Mouse (Mus musculus): Measurements from ENCODE around the gene Bin2.
A peak's percentile ranks its signal among the peaks of the same experiment; 100 is the strongest.

Gene Bin2

DNA sequence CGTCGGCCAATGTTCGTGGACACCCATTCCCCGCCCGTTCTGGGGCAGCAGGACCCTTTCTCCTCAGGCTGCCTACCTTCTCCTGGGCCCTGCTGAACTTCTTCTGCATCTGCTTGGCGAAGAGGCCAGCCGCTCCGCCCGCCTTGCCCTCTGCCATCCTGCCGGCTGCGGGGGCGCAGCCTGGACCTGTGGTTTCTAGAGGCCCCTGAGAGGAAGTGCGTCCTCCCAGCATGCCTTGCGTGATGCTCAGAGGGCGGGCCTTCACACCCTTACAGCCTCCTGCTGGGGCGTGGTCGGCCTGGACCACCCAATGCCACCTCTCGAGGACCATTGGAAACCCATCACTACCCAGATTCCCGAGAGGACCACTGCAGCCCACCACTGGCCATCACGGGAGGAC, at the start of gene Bin2:
TSS of gene Bin2 (minus strand) at position 217 of the 400 bp plus-strand sequence.
- DNase-seq (ENCODE audit: low spot score in 2 of 2) = peak; percentile 88 to 89

DNA sequence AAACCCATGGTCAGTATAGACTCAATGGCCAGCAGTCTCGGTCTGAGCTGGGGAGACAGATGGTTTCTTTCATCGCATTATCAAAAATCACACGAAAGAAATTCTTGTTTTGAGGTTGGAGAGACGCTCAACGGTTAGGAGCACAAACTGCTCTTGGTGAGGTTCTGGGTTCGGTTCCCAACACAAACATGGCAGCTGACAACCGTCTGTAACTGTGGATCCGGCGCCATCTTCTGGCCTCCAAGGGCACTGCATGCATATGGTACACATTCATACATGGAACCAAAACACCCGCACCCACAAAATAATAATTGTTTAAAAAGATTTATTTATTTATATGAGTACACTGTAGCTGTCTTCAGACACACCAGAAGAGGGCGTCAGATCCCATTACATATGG, 49.2 kb upstream of the Bin2 start:
- DNase-seq (ENCODE audit: low spot score in 2 of 2) = peak in 1 of 2 experiments; percentile 51

DNA sequence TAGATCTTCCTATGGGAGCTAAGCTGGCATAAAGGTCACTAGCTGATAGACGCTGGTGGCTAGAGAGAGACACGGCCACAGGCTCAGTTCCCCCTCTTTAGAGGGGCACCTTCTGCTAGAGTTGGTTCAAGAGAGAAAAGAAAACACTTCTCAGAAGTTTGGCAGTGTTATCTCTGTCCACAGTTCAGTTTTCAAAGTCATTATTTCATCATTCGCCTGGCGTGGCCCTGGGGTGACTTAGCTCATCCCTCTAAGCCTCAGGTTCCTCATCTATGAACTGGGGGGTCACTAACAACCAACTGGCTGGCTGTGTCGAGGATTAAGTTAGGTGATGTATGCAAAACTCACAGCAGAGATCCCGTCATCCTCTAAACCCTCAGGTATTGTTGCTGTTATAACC, 48.6 kb upstream of the Bin2 start:
- DNase-seq (ENCODE audit: low spot score in 2 of 2) = no peak

DNA sequence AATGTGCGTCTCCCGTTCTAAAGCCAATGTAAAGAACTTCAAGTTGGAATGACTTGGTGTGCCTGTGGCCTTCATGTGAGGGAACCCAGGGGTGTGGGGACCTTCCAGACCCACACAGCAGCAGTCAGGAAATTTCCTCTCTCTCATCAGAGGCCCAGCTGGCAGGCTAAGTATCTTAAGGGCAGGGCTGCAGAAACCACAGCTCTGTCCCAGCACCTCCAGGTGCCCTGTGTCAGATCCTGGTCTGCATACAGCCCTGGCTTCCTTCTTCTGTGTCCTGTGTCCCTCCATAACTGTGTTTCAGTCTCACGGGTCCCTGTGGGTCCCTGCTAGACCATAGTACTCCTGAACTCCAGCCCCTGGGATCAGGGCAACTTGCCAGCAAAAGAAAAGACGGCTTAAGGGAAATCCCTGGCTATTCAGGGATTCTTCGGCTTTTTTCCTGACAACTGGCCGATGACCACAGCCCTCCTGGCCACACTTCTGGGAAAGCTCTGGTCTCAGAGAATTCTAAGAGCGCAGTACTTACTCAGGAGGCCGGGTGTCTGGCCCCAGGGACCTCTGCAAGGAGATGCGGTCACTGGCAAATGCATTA, 46.1 kb upstream of the Bin2 start:
- DNase-seq (ENCODE audit: low spot score in 2 of 2) = no peak

DNA sequence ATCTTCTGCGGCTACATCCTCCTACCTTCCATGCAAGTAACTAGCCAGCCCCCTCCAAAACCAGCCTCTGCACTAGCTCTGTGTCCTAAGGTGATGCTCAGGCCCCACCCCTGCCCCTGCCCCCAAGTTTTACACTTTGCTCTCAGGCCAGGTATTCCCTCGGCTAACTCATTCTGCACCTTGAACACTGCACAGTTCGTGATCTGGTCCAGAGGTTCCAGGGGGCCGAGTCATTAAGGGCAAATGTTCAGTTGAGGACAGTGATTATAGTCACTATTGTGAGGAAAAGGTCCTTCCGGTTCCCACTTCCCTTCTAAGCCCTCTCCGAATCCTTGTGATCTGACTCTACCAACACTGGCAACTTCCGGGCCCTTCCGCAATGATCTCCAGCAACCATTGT, 45.1 kb upstream of the Bin2 start:
- no peak for DNase-seq (ENCODE audit: low spot score in 2 of 2)

DNA sequence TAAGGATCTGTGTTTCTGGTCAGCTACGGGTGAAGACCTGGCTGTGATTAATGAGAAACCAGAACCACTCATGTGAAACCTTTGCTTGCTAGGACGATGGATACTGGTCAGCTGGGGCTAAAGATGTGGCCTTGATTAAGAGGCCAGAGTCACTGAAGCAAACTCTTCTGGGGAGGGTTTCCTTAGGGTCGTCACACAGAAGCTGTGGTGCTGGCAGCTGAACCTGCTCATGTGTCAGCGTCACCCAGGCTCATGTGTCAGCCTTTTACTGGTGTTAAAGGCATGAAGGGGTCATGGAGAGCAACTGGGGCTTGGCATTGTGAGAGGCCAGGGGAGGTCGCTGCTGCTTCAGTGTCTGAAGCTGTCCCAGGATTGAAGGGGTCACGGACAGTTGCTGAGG, 41.5 kb upstream of the Bin2 start:
- DNase-seq (ENCODE audit: low spot score in 2 of 2) = no peak

DNA sequence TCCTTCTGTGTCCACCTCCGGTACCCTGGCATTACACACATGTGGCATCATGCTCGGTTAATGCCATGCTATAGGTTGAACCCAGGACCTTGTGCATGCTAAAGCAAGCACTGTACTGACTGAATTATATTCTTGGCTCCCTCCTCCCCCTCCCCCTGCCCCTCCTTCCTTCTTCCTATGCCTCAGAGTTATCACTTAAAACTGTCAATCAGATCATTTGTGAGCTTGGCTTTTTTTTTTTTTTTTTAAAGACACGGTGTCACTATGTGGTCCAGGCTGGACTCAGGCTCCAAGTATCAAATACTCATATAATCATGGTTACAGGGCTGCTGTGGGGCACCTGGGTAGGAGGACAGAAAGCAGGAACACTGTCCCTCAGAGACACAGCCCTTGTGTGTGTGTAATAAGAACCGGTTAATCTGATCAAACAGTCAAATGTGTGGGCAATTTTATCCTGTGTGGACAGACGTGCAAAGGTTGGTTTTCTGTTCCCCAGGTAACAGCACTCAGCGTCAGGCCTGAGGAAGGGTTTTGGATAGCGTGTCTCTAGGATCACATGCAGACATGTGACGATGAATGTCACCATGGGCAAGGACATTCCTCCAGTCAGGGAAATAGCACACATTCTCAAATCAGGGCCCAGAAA, 39.2 kb upstream of the Bin2 start:
- no peak for DNase-seq (ENCODE audit: low spot score in 2 of 2)

DNA sequence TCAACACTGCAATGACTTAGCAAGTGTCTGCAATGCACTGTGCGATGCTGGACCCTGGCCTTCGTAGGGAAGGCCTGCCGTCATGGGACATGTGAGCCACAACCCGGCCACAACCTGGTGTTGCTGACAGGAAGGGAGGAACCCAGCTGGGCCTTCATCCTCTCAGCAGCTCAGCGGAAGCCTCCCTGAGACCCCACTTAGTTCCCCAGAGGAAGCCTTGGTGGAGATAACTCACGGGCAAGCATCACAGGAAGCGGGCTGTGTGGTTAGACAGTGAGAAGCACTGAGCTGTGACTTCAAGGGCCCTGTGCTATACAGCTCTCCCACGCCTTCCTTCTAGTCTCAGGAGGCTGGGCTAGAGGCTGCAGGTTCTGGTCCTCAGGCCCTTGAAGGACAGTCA, 36.9 kb upstream of the Bin2 start:
- peak; percentile 91 to 94 for DNase-seq (ENCODE audit: low spot score in 2 of 2)

DNA sequence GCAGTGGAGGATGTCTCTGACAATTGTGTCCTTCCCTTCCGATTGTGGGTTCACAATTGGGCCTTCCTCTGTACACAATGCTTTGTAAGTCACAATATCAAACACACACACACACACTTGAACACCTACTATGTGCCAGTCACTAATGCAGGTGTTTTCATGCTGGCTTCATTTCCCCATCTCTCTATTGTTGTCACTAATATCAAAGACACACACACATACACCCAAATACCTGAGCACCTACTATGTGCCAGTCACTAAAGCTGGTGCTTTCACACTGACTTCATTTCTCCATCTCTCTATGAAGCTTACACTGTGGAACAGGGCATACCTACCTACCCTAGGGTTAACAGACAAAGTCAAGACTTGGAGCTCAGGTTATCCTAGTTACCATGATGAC, 36.0 kb upstream of the Bin2 start:
- DNase-seq (ENCODE audit: low spot score in 2 of 2) = no peak

DNA sequence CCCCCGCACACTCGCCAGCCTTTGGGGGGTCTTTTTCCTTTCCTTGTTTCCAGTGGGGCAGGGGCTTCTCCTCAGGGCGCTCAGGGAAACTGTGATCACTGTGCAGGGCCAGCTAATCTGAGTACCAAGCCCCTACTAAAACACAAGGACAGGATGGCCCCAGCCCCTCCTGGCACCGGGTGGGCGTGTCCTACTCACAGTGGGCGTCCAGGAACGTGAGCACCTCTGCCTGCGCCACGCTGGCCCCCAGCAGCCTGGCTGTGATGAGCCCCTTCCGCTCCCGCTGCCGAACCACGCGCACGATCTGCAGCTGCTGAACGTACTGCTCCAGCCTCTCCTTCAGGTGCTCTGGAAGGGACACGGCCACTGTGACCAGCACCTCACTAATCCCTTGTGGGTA, 34.6 kb upstream of the Bin2 start:
- no peak for DNase-seq (ENCODE audit: low spot score in 2 of 2)

DNA sequence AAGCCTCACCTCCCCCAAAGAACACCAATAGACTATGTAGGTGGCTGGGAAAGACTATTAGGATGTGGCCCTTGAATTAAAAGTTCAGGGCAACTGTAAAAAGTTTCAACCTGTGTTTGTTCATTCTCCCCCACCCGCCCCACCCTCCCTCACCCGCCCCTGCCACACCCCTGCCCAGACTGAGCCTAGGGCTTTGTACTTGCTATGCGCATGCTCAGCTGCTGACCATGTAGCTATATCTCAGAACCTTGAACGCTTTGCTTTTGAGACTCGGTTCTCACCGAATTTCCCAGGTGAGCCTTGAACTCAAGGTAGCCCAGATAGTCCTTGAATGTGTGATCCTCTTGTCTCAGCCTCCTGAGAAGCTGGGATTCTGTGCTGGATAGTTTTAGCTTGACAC, 32.5 kb upstream of the Bin2 start:
- no peak for DNase-seq (ENCODE audit: low spot score in 2 of 2)

DNA sequence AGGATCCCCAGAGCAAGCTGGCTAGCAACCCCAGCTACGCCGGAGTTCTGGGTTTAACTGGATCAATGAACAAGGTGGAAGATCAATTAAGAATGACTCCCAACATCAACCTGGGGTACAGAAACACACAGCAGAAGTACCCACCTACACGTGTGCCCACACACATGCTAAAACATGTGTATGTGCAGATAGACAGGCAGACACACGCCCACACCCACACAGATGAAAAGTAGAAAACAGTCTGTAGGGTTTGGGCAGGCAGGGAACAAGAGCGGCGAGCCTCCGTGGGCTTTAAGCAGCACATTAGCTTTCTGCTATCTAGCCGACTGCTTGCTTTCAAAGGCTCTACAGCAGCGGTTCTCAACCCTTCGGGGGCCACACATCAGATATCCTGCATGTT, 31.8 kb upstream of the Bin2 start:
- no peak for DNase-seq (ENCODE audit: low spot score in 2 of 2)

DNA sequence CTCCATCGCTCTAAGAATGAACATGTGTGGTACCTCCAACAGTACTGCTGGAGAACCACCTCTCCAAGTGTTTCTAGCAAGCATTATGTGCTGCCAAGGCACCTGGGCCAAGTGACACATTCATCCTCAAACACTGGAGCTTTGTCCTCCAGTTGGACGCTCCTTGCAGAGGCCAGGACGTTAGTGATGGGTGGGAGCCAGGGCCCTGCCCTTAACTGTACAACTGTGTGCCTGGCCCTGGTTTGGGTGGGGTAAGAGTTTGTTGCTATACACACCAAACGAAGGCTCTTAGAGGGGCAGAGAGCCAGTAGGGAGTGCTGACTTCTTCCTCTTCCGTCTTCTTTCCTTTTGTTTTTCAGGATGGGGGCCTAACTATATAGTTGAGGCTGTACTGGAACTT, 31.1 kb upstream of the Bin2 start:
- no peak for DNase-seq (ENCODE audit: low spot score in 2 of 2)

DNA sequence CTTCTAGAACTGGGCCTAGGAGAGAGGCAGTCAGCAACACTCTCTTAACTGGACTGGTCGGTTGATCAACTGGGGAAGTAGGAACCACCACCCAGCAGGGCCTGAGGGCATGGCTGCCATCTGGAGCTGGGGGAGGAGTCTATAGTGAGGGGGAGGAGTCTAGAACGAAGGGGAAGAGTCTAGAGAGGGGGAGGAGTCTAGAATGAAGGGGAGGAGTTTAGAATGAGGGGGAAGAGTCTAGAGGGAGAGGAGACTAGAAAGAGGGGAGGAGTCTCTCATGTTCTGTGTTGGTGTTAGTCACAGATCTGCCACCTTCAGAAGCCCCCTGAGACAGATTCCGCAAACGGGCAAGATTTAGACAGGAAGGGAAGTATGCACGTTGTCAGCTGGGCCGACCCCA, 30.0 kb upstream of the Bin2 start:
- peak in 1 of 2 experiments; percentile 30 for DNase-seq (ENCODE audit: low spot score in 2 of 2)

DNA sequence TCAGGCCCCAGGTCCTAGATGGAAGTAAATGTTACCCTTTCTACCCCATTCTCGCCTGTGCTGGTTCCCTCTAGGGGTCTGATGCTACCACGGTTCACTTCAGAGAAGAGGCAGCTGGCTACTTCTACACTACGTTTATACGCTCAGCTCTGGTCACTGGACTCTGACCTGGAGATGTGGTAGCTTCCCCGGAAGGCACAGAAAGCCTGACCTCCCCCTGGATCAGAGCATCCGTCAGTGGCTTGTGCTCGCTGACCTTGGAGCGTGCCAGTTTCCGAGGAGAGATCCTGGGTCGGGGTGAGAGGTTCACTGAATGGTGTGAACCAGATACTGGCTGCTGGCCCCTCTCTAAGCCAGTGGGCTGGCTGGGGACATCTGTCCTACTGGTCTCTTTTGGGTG, 28.7 kb upstream of the Bin2 start:
- DNase-seq (ENCODE audit: low spot score in 2 of 2) = no peak

DNA sequence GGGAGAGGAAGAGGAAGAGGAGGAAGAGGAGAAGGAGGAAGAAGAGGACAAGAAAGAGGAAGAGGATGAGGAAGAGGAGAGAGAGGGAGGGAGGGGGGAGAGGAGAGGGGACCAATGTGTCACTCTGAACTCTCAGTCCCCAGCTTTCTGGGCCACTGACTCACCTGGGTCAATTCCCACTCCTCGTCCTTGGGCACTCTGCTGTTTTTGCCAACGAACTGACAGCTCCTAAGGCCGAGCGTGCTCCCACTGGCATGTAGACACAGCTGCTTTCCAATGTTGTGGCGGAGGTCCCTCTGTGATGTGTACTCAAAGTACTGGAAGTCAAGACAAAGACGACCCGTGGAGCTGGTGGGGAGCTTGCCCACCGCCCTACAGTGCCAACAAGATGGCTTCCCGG, 25.1 kb upstream of the Bin2 start:
- no peak for DNase-seq (ENCODE audit: low spot score in 2 of 2)

DNA sequence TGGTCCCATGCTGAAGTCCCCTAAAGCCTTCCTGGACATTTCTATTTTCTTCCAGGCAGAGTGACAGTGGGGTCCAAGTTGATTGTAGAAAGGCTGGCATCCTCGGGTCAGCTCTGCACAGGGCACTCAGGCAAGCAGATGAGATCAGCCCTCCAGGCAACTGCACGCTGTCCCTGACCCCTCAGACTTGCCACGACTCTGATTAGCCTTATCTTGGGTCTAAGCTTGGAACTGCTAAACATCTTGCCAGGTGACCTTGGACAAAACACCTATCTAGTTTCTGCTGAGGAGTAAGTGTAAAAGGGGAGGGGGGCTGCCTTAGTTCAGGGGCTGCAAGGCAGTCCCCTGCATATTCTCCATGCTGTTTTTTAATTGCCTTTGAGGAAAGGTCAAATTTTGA, 22.6 kb upstream of the Bin2 start:
- no peak for DNase-seq (ENCODE audit: low spot score in 2 of 2)

DNA sequence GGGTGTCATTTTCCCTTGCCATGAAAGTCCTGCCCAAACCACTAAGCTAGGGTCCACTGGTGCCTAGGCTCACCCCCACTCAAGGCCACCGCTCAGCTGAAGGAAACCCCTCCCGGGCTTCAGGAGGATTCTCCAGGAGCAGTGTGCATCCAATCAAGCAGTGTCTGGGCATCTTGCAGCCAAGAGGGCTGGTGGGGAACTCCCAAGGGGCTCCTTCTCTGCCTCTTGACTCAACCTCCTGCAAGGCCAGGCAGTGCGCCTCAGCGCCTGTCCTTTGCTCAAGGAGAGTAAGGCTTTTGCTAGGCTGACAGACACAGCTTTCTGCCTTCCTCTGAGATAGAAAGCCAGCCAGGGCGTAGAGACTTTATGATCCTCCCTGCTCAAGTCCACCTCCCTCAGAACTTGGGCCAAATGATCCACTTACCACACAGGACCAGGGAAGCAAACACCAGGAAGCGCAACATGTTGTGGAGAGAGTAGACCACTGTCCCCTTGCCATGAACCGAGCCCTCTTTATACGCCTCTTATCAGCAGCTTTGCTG, 18.1 kb upstream of the Bin2 start, which contains the start of gene Cela1:
TSS of gene Cela1 (minus strand) at position 492 of the 542 bp plus-strand sequence.
- peak in 1 of 2 experiments; percentile 34 for DNase-seq (ENCODE audit: low spot score in 2 of 2)

DNA sequence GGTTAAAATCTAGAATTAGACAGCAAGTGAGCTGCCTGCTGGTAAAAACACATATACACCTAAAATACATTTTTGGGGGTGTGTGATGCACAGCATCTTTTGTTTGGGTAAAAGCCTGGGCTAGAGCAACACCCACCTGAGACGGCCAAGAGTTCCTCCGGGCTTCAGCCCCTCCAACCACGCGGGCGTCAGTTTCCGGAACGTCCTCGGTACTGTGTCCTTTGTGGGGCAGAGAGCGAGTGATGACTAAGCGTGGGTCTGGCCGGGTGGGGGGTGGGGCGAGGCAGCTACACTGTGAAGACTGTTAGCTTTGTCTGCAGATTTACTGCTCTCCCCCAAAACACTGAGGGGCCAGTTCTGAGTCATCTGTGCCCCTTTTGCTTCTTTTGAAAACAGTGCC, 17.6 kb upstream of the Bin2 start:
- DNase-seq (ENCODE audit: low spot score in 2 of 2) = peak; percentile 81 to 89

DNA sequence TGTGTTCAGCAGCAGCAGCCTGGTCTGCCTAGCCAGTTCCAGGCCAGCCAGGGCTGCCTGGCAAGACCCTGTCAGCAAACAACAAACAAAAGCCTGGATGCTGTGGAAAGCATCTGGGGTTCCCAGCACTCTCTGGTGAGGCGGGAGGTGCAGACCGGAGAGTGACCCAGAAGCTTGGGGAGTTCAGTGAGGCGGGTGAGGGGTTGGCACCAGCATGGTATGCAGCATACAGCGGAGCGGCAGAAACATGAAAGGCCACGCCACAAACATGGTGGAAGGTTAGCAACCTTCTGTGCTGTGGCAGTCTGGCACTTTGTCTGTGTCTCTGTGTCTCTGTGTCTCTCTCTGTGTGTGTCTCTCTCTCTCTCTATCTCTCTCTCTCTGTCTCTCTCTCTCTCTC, 17.1 kb upstream of the Bin2 start:
- no peak for DNase-seq (ENCODE audit: low spot score in 2 of 2)

DNA sequence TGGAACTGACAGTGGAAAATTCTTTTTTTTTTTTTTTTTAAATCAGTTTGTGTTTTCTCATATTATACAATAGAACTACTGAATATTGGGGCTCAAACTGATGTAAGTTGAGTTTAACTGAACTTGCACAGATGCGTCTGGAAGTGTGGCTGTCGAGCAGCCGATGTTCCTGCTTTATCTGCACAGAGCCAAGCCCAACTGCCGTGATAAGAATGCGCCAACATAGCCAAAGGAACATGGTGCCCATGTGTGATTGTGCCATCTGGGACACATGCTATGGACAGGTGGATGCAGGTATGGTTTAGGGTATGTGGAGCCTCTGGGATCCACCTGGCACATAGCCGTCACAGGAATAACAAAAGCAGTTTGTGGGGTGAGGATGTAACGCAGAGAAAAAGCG, 16.5 kb upstream of the Bin2 start:
- DNase-seq (ENCODE audit: low spot score in 2 of 2) = no peak

DNA sequence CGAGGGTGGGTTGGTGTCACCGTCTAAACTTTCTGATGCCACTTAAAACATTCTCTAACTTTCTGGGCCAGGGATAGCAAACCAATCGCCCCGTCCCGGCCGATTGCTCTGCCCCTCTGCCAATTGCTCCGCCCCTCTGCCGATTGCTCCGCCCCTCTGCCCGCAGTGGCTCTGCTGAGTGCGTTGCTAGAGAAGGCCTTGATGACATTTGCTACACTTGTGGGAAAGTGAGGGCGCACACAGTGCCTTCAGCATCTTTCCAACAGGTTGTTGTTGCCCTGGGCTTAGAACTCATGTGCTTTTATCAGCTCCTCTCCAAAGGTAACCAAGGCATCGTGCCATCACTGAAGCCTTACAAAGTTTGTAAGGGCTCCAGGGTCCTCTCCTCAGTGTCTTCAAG, 15.9 kb upstream of the Bin2 start:
- no peak for DNase-seq (ENCODE audit: low spot score in 2 of 2)

DNA sequence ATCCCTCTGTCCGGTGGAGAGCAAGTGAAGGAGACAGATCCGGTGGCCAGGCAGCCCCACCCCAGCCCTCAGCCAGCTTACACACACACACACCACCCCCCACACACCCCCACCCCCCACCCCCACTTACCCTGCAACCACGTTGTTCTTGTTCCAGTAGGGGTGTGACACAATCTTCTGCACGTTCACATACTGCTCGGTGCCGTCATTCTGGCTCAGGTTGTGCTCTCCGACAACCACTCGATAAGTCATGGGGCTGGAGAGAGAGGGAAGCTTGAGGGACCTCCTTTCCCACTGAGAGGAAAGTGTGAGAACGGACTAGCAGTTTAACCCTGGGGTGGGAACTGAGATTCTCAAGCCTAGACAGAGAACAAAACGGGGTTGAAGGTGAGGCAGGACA, 15.1 kb upstream of the Bin2 start:
- no peak for DNase-seq (ENCODE audit: low spot score in 2 of 2)

DNA sequence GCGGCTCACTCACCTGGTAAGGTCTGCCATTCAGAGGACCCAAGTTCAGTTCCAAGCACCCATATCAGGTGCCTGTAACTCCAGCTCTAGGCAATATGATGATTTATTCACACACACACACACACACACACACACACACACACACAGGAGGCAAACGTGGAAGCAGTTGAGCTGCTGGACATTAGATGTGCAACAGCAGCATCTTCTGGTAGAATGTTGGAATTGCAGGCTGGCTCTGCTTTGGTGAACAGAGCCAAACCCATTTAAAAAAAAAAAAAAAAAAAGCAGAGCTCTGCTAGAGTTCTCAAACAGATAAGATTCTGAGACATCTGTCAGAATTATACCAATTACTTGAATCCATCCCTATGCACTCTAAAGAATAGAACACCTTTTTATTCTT, 13.7 kb upstream of the Bin2 start:
- DNase-seq (ENCODE audit: low spot score in 2 of 2) = peak; percentile 80 to 85

Measured in natural killer cell, adult 2 months (primary cell).